Mouse (Mus musculus): ENCODE measurements around the gene Fbxo6. TPM values are rescaled to one million over a fixed set of nuclear protein-coding genes. Genes with fewer than 3 reads are reported as not detected.

Gene Fbxo6
- total and polyA plus RNA-seq, 2 experiments from 2014 or later: 31.6 to 84.6 TPM

GRCm38 (mm10) chr4:148154006-148154405, 2.1 kb upstream of the Fbxo6 start:
- no peak for TF ChIP-seq EP300 (IDR thresholded peaks at IDR 0.05; ENCODE audit: low read depth)
- no peak for TF ChIP-seq CTCF (IDR thresholded peaks at IDR 0.05; ENCODE audit: low read depth)

GRCm38 (mm10) chr4:148152547-148152946, 607 bp upstream of the Fbxo6 start:
- ATAC-seq (ENCODE audit: insufficient read depth, low read depth): no peak
- H3K9me3 ChIP-seq (replicated peaks; ENCODE audit: control insufficient read depth, low read length): no peaks in the 10 kb centered on the region
- no peak for TF ChIP-seq EP300 (IDR thresholded peaks at IDR 0.05; ENCODE audit: low read depth)
- TF ChIP-seq CTCF (IDR thresholded peaks at IDR 0.05; ENCODE audit: low read depth): no peak
- H3K27me3 ChIP-seq (ENCODE audit: control insufficient read depth, insufficient read depth, low read length): no peaks in the 10 kb centered on the region
- H3K4me3 ChIP-seq (ENCODE audit: low read depth, low read length): no peak overlapping the region
- no peak overlapping the region for H3K27ac ChIP-seq (ENCODE audit: low read depth)
- no peak overlapping the region for H3K9ac ChIP-seq (replicated peaks; ENCODE audit: low read depth, low read length)
- no peak overlapping the region for H3K4me2 ChIP-seq (ENCODE audit: low read depth, low read length)
- peaks cover 22% of the 10 kb centered on the region for H3K36me3 ChIP-seq (replicated peaks; ENCODE audit: control insufficient read depth, insufficient read depth, low read length)
- no peak for DNase-seq (ENCODE audit: low spot score)
- 80% methylated on average over 5 of the region's 5 CpGs for WGBS
- no peaks in the 10 kb centered on the region for H3K4me1 ChIP-seq (ENCODE audit: control insufficient read depth, insufficient read depth)

More at GRCm38 (mm10) chr4:148154006-148154405, 2.1 kb upstream of the Fbxo6 start:
- Histone ChIP-seq H3K4me1 (ENCODE audit: control insufficient read depth, insufficient read depth) (0 out of 2 replicates have a peak, but pooled peaks cover 5% of the 10 kb centered on the region), H3K9ac (replicated peaks; ENCODE audit: low read depth, low read length) (no peak overlapping the region), H3K4me3 (ENCODE audit: low read depth, low read length) (no peak overlapping the region), H3K9me3 (replicated peaks; ENCODE audit: control insufficient read depth, low read length) (no peaks in the 10 kb centered on the region), H3K27me3 (ENCODE audit: control insufficient read depth, insufficient read depth, low read length) (no peaks in the 10 kb centered on the region; the same call in 1 of the 2 replicates), H3K4me2 (ENCODE audit: low read depth, low read length) (no peak overlapping the region), H3K27ac (ENCODE audit: low read depth) (no peak overlapping the region), H3K36me3 (replicated peaks; ENCODE audit: control insufficient read depth, insufficient read depth, low read length) (peaks cover 18% of the 10 kb centered on the region; the same call in 1 of the 2 replicates)
- DNase-seq (ENCODE audit: low spot score) (no peak), ATAC-seq (ENCODE audit: insufficient read depth, low read depth) (no peak)
- WGBS: 89% methylated on average over 4 of the region's 4 CpGs

- H3K27ac ChIP-seq (ENCODE audit: low read depth): peak overlapping the region; percentile 96
- H3K36me3 ChIP-seq (replicated peaks; ENCODE audit: control insufficient read depth, insufficient read depth, low read length): peaks cover 30% of the 10 kb centered on the region
- peak overlapping the region; percentile 96 for H3K4me2 ChIP-seq (ENCODE audit: low read depth, low read length)
- H3K4me1 ChIP-seq (ENCODE audit: control insufficient read depth, insufficient read depth): no peaks in the 10 kb centered on the region
- no peaks in the 10 kb centered on the region for H3K27me3 ChIP-seq (ENCODE audit: control insufficient read depth, insufficient read depth, low read length)
- ATAC-seq (ENCODE audit: insufficient read depth, low read depth) (no peak), DNase-seq (ENCODE audit: low spot score) (no peak)
- TF ChIP-seq EP300 (IDR thresholded peaks at IDR 0.05; ENCODE audit: low read depth) (no peak), CTCF (IDR thresholded peaks at IDR 0.05; ENCODE audit: low read depth) (no peak)
- no peaks in the 10 kb centered on the region for H3K9me3 ChIP-seq (replicated peaks; ENCODE audit: control insufficient read depth, low read length)
- WGBS: 37% methylated on average over 3 of the region's 3 CpGs
- peak overlapping the region; percentile 83; the same call in 1 of the 2 replicates for H3K9ac ChIP-seq (replicated peaks; ENCODE audit: low read depth, low read length)
- H3K4me3 ChIP-seq (ENCODE audit: low read depth, low read length): peak overlapping the region; percentile 81
Observed at GRCm38 (mm10) chr4:148150953-148151266, 1.0 kb downstream of the Fbxo6 start.

- ATAC-seq (ENCODE audit: insufficient read depth, low read depth): no peak
- DNase-seq (ENCODE audit: low spot score): no peak
- no peaks in the 10 kb centered on the region for H3K27me3 ChIP-seq (ENCODE audit: control insufficient read depth, insufficient read depth, low read length)
- no peaks in the 10 kb centered on the region for H3K4me1 ChIP-seq (ENCODE audit: control insufficient read depth, insufficient read depth)
- TF ChIP-seq CTCF (IDR thresholded peaks at IDR 0.05; ENCODE audit: low read depth) (no peak), EP300 (IDR thresholded peaks at IDR 0.05; ENCODE audit: low read depth) (no peak)
- no peak overlapping the region for H3K4me3 ChIP-seq (ENCODE audit: low read depth, low read length)
- peaks cover 30% of the 10 kb centered on the region for H3K36me3 ChIP-seq (replicated peaks; ENCODE audit: control insufficient read depth, insufficient read depth, low read length)
- H3K4me2 ChIP-seq (ENCODE audit: low read depth, low read length): no peak overlapping the region
- no peaks in the 10 kb centered on the region for H3K9me3 ChIP-seq (replicated peaks; ENCODE audit: control insufficient read depth, low read length)
- WGBS: 66% methylated on average over 7 of the region's 7 CpGs
- no peak overlapping the region for H3K27ac ChIP-seq (ENCODE audit: low read depth)
- no peak overlapping the region for H3K9ac ChIP-seq (replicated peaks; ENCODE audit: low read depth, low read length)
Observed at GRCm38 (mm10) chr4:148150242-148150641, 1.7 kb downstream of the Fbxo6 start.

- Histone ChIP-seq H3K9ac (replicated peaks; ENCODE audit: low read depth, low read length) (no peak overlapping the region), H3K9me3 (replicated peaks; ENCODE audit: control insufficient read depth, low read length) (no peaks in the 10 kb centered on the region), H3K4me2 (ENCODE audit: low read depth, low read length) (no peak overlapping the region), H3K27ac (ENCODE audit: low read depth) (no peak overlapping the region), H3K4me3 (ENCODE audit: low read depth, low read length) (no peak overlapping the region), H3K36me3 (replicated peaks; ENCODE audit: control insufficient read depth, insufficient read depth, low read length) (peaks cover 38% of the 10 kb centered on the region), H3K27me3 (ENCODE audit: control insufficient read depth, insufficient read depth, low read length) (no peaks in the 10 kb centered on the region), H3K4me1 (ENCODE audit: control insufficient read depth, insufficient read depth) (no peaks in the 10 kb centered on the region)
- no peak for DNase-seq (ENCODE audit: low spot score)
- WGBS: 54% methylated on average over 12 of the region's 12 CpGs
- no peak for ATAC-seq (ENCODE audit: insufficient read depth, low read depth)
- TF ChIP-seq EP300 (IDR thresholded peaks at IDR 0.05; ENCODE audit: low read depth): no peak
- TF ChIP-seq CTCF (IDR thresholded peaks at IDR 0.05; ENCODE audit: low read depth): no peak
Observed at GRCm38 (mm10) chr4:148149540-148149939, 2.4 kb downstream of the Fbxo6 start.

- Histone ChIP-seq H3K27ac (ENCODE audit: low read depth) (no peak overlapping the region), H3K9ac (replicated peaks; ENCODE audit: low read depth, low read length) (no peak overlapping the region), H3K4me2 (ENCODE audit: low read depth, low read length) (no peak overlapping the region), H3K27me3 (ENCODE audit: control insufficient read depth, insufficient read depth, low read length) (no peaks in the 10 kb centered on the region), H3K4me3 (ENCODE audit: low read depth, low read length) (no peak overlapping the region), H3K36me3 (replicated peaks; ENCODE audit: control insufficient read depth, insufficient read depth, low read length) (peaks cover 29% of the 10 kb centered on the region), H3K9me3 (replicated peaks; ENCODE audit: control insufficient read depth, low read length) (no peaks in the 10 kb centered on the region), H3K4me1 (ENCODE audit: control insufficient read depth, insufficient read depth) (no peaks in the 10 kb centered on the region)
- TF ChIP-seq EP300 (IDR thresholded peaks at IDR 0.05; ENCODE audit: low read depth) (no peak), CTCF (IDR thresholded peaks at IDR 0.05; ENCODE audit: low read depth) (no peak)
- DNase-seq (ENCODE audit: low spot score) (no peak), ATAC-seq (ENCODE audit: insufficient read depth, low read depth) (no peak)
- WGBS: 82% methylated on average over 2 of the region's 2 CpGs
Observed at GRCm38 (mm10) chr4:148147714-148148113, 4.2 kb downstream of the Fbxo6 start.
